Mouse (Mus musculus): ENCODE measurements at regions not wholly inside any gene's neighbourhood (a gene's known extent, or its start where the extent isn't known, plus 50 kb on each side); places are given as distances from the start of the nearest gene placed in this dataset.

DNA sequence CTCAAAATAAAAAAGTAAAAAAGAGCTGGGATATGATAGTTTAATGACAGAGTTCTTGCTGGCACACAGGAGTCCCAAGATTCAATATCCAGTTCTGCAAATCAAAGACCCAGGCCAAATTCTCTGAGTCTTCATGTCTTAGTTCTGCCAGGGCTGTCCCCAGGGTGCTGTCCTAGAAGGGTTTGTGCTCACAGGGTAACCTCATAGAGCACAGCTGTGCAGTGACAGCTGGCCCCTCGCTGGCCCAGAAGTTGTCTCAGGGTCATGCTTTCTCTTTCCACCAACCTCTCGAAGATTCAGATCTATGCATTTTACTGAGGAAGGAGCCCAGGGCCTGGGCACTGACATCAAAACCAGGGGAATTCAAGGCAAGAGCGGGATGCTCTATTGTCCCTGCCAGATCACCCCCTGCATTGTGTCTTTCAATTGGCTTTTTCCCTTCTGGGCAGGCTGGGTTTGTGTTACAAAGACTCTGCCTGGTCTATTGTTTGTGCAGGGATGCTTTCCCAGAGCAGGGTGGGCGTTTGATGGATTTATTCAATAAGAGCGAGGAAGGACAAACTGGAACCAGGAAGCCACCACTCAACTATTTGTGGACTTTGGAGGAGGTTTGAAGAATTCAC, 121.9 kb upstream of the Serp2 start:
- no peak for DNase-seq (ENCODE audit: low spot score in 2 of 2)

- no peak for DNase-seq (ENCODE audit: low spot score in 2 of 2)
These were observed 118.3 kb upstream of the Serp2 start for GRCm38 (mm10) chr14:76674949-76675348.

GRCm38 (mm10) chr14:76673671-76674331, 117.1 kb upstream of the Serp2 start:
- DNase-seq (ENCODE audit: low spot score in 2 of 2) = no peak

GRCm38 (mm10) chr14:76672899-76673298, 116.2 kb upstream of the Serp2 start:
- DNase-seq (ENCODE audit: low spot score in 2 of 2) = no peak

- DNase-seq (ENCODE audit: low spot score in 2 of 2) = no peak
These were observed 115.8 kb upstream of the Serp2 start for GRCm38 (mm10) chr14:76672442-76672841.

DNA sequence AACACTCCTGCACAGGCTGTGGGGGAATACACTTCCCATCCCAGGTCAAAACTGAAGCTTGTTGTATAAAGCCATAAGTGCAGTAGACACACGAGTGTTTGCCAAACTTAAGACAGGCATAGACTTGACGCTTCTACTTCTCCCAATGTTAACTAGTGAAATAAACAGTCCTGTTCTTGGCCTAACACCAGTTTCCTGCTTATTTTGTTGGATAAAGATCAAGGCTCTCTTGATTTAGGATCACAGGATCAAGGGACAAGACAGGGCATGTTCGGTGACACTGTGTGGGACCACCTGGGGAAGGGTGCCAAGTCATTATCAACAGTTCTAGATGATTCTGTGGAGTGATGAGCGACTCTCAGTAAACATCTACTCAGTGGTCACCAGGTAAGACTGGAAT, 114.3 kb upstream of the Serp2 start:
- no peak for DNase-seq (ENCODE audit: low spot score in 2 of 2)

GRCm38 (mm10) chr14:76665754-76666371, 109.2 kb upstream of the Serp2 start:
- no peak for DNase-seq (ENCODE audit: low spot score in 2 of 2)

- DNase-seq (ENCODE audit: low spot score in 2 of 2) = no peak
These were observed 108.2 kb upstream of the Serp2 start for GRCm38 (mm10) chr14:76664586-76665508.

DNA sequence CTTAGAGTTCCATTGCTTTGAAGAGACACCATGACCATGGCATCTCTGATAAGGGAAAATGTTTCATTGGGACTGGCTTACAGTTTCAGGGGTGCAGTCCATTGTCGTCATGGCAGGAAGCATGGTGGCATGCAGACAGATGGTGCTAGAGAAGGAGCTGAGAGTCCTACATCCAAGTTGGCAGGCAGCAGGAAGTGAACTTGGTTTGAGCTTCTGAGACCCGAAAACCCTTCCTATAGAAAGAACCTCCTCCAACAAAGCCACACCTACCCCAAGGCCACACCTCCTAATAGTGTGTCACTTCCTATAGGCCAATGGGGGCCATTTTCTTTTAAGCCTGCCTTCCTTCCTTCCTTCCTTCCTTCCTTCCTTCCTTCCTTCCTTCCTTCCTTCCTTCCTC, 107.1 kb upstream of the Serp2 start:
- no peak for DNase-seq (ENCODE audit: low spot score in 2 of 2)

DNA sequence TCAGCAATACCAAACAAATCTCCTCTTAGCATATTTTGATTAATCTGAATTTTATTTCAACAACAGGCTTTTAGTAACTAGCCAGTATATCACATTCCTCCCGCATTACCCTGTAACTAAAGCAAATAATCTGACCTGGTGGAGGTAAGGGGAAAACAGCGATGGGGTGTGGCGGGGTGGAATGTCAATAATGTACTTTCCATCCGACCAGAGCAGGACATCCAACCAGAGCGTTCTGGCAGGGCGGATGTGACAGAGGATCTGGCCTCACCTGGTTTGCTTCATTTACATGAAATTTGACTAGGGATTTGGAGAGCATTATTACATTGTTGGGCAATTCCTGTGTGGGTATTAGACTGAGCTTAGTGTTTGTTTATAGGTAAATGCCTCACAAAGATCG, 106.2 kb upstream of the Serp2 start:
- DNase-seq (ENCODE audit: low spot score in 2 of 2) = no peak

GRCm38 (mm10) chr14:76660906-76661305, 104.2 kb upstream of the Serp2 start:
- no peak for DNase-seq (ENCODE audit: low spot score in 2 of 2)

GRCm38 (mm10) chr14:76658952-76659502, 102.3 kb upstream of the Serp2 start:
- no peak for DNase-seq (ENCODE audit: low spot score in 2 of 2)

DNA sequence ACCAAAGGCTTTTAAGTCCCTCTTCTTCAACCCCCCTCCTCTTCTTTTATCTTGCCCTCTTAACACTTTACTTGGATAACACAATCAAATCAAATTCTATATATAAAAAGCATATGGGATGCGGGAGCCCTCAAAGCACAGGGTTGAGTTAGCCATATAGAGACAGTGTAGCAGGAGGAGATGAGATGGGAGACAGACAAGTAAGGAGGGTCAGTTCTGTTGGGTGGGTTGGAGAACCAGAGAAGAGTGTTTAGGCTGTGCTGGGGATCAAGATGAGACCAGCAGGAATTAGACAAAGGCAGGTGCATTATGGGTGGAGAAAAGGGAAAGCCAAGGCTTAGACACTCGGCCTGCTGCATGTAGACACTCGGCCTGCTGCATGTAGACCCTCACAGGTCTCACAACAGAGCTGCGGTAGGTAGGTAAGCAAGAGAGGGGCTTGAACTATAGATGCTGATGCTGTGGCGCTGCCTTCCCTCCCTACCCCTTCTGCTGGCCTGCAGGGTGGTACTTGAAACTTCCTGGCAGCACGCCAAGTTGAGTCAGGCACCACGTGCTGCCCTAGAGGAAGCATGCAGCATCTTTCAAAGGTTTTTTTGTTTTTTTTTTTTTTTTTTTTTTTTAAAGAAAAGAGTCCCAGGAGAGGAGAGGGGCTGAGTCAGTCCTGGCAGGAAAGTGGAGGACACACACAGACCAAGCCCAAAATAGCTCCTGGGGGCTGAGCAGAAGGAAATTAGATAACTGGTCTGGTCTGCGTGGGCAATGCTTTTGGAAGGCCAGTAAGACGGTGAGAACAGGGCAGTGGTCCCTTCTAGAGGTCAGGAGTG, 101.3 kb upstream of the Serp2 start:
- no peak for DNase-seq (ENCODE audit: low spot score in 2 of 2)

GRCm38 (mm10) chr14:76657375-76657774, 100.7 kb upstream of the Serp2 start:
- peak in 1 of 2 experiments; percentile 40 for DNase-seq (ENCODE audit: low spot score in 2 of 2)

DNA sequence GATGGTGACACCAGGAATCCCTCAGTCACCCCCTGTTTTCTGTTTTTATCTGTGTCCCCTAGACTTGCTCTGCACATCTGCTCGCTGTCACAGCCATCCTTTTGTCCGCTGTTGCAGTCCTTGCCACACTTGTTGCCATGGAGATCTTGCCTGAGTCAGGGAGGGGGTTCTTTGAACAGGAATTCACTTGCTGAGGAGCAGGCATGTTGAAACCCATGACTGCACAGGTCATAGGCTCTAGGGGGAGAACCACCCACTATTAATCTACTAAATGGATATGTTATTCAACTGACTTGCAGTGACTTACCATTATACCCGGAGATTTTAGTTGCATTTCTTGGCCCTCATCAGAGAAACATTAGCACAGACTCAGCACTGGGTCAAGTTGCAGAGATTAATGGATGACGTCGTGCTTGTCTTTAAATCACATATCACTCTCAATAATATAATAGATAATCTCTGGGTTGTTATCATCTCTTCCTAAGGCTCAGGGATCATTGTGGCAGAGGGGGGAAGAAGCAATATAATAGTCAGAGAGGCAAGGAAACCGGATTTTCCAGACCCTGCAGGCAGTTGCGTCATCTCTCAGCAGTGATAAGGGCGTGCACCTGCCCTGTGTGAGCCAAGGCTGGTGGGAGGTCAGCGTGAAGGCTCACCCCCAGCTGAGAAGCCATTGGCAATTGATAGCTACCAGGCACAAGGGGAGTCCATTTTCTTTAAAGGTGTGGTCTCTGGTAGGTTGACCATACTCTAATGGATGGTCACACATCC, 95.9 kb upstream of the Serp2 start:
- peak; percentile 33 to 63 for DNase-seq (ENCODE audit: low spot score in 2 of 2)

DNA sequence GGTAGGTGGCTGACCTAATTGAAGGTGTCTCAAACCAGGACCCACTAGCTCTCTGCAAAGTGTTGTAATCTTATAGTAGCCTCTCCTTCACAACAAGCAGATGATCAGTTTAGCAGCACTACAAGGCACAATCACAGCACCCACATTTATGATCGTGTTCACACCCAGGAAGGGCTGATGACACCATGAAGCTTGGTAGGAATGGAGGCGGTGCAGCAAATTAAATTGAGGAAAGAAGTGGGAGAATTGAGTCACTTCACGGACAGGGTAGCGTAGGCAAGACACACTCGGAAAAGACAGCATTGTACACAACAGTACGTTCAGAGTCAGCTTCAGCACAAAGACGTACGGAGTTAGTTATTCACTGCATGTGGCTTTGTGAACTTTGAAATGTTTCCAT, 94.4 kb upstream of the Serp2 start:
- DNase-seq (ENCODE audit: low spot score in 2 of 2) = no peak

DNA sequence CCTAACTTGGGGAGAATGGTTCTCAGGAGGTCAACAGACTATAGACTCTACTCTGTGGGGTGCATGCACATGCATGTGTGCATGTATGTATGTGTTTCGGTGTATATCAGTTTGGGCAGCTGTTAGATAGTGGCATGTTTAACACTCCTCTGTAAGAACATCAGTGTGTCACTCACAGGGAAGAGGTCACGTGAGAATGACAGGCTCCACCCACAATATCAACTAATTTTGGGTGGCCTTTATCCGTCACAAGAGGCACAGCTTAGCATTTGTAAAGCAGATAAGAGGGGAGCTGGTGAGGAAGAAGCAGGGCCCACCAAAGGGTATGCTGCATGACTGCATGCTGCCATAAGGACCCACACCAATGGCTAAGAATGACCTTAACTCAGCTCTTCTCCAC, 93.2 kb upstream of the Serp2 start:
- no peak for DNase-seq (ENCODE audit: low spot score in 2 of 2)

DNA sequence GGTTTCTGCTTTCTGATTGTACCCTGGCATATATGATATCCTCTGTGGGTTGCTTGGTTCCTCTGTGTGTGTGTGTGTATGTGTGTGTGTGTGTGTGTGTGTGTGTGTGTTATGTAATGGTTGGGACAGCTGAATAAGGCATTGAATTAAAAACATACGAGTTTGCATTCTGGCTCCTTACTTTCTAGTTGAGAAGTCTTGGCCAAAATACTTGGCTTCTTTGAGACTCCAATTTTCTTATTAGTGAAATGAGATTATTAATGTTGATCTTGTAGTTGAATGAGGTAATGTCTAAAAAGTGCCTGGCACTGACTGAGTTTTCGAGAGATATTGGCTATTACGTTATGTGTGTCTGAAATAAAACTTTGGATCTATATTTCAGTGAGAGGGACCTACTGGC, 88.0 kb upstream of the Serp2 start:
- no peak for DNase-seq (ENCODE audit: low spot score in 2 of 2)

GRCm38 (mm10) chr14:76641752-76642529, 85.3 kb upstream of the Serp2 start:
- no peak for DNase-seq (ENCODE audit: low spot score in 2 of 2)

Data from urinary bladder, adult 18-20 months (tissue).